Comparison of ENCODE assay signal across 30 mouse cellular contexts in genomic region chr14:58657263-58657662, GRCm38 (mm10).
DNase-seq lines count a peak whose midpoint lies in the region; ATAC-seq and TF ChIP-seq lines count a peak whose summit lies in the region.
"Had no signal": no experiment of that assay in that cellular context is flagged by ENCODE, and none has a peak within 500 bp of the region (broad histone marks: within the 10 kb centered on the region; RNA-seq: fewer than 3 reads in every experiment).

No protein-coding gene starts in this region.

- peaks cover 12% of the 10 kb centered on the region for H3K4me1 ChIP-seq in heart, embryonic 10.5 days
- H3K4me1 ChIP-seq in kidney, postnatal 0 days (replicated peaks; ENCODE audit: insufficient read depth, low read length) = no peaks in the 10 kb centered on the region; the same call in 1 of the 2 replicates
- H3K4me1 ChIP-seq in embryonic facial prominence, embryonic 14.5 days (ENCODE audit: control insufficient read depth, insufficient read depth, low read length) = peaks cover 14% of the 10 kb centered on the region; the same call in 1 of the 2 replicates
- H3K4me1 ChIP-seq: hindbrain, embryonic 15.5 days; lung, embryonic 15.5 days; megakaryocyte, embryonic 14.5 days had no signal

- no peaks in the 10 kb centered on the region for H3K27me3 ChIP-seq in heart, embryonic 10.5 days (ENCODE audit: insufficient read depth, poor library complexity, severe bottlenecking)
- H3K27me3 ChIP-seq in kidney, postnatal 0 days (ENCODE audit: insufficient read depth, low read length) = no peaks in the 10 kb centered on the region
- H3K27me3 ChIP-seq in embryonic facial prominence, embryonic 14.5 days (replicated peaks; ENCODE audit: control insufficient read depth, insufficient read depth, low read length) = no peaks in the 10 kb centered on the region
- H3K27me3 ChIP-seq: heart, embryonic 12.5 days; hindbrain, embryonic 15.5 days; lung, embryonic 15.5 days; megakaryocyte, embryonic 14.5 days; midbrain, embryonic 12.5 days; neural tube, embryonic 13.5 days had no signal

- no peak overlapping the region for H3K4me3 ChIP-seq in heart, embryonic 10.5 days
- no peak overlapping the region for H3K4me3 ChIP-seq in kidney, postnatal 0 days (replicated peaks; ENCODE audit: low read depth, low read length)
- no peak overlapping the region for H3K4me3 ChIP-seq in embryonic facial prominence, embryonic 14.5 days (ENCODE audit: low read depth, low read length)
- H3K4me3 ChIP-seq: forebrain, embryonic 12.5 days; heart, embryonic 12.5 days; hindbrain, embryonic 15.5 days; lung, embryonic 15.5 days; megakaryocyte, embryonic 14.5 days; midbrain, embryonic 12.5 days; neural tube, embryonic 13.5 days had no signal

- H3K36me3 ChIP-seq in heart, embryonic 10.5 days = no peaks in the 10 kb centered on the region
- H3K36me3 ChIP-seq in kidney, postnatal 0 days (ENCODE audit: insufficient read depth, low read length) = no peaks in the 10 kb centered on the region
- H3K36me3 ChIP-seq in embryonic facial prominence, embryonic 14.5 days (ENCODE audit: control insufficient read depth, insufficient read depth, low read length) = no peaks in the 10 kb centered on the region
- H3K36me3 ChIP-seq: forebrain, embryonic 12.5 days; heart, embryonic 12.5 days; hindbrain, embryonic 15.5 days; lung, embryonic 15.5 days; midbrain, embryonic 12.5 days; neural tube, embryonic 13.5 days had no signal

- no peak for ATAC-seq in kidney, postnatal 0 days (replicated peaks; ENCODE audit: low FRiP score, low read depth)
- no peak for ATAC-seq in embryonic facial prominence, embryonic 14.5 days (ENCODE audit: low read depth)
- no peak for ATAC-seq in monocyte, adult 5-6 weeks (replicated peaks; ENCODE audit: insufficient number of reproducible peaks, low FRiP score, low TSS enrichment, poor library complexity, severe bottlenecking)
- ATAC-seq: inflammation-experienced regulatory T-cells, adult 6 months had no signal

- WGBS in heart, embryonic 10.5 days = 56% methylated on average over 2 of the region's 2 CpGs
- WGBS in kidney, postnatal 0 days = 48% methylated on average over 2 of the region's 2 CpGs
- 49% methylated on average over 2 of the region's 2 CpGs for WGBS in embryonic facial prominence, embryonic 14.5 days

- TF ChIP-seq CTCF in kidney, postnatal 0 days (IDR thresholded peaks at IDR 0.05; ENCODE audit: low read depth) = no peak

- H3K4me2 ChIP-seq in kidney, postnatal 0 days (ENCODE audit: low read length) = no peak overlapping the region
- H3K4me2 ChIP-seq in embryonic facial prominence, embryonic 14.5 days (ENCODE audit: low read depth, low read length) = no peak overlapping the region
- H3K4me2 ChIP-seq: forebrain, embryonic 12.5 days; heart, embryonic 12.5 days; hindbrain, embryonic 15.5 days; liver, embryonic 11.5 days; lung, embryonic 15.5 days; midbrain, embryonic 12.5 days; neural tube, embryonic 13.5 days had no signal

- no peaks in the 10 kb centered on the region for H3K9me3 ChIP-seq in heart, embryonic 10.5 days
- H3K9me3 ChIP-seq in kidney, postnatal 0 days (replicated peaks; ENCODE audit: low read length) = no peaks in the 10 kb centered on the region
- H3K9me3 ChIP-seq in embryonic facial prominence, embryonic 14.5 days (ENCODE audit: control insufficient read depth, low read length) = no peaks in the 10 kb centered on the region
- H3K9me3 ChIP-seq: forebrain, embryonic 12.5 days; heart, embryonic 12.5 days; hindbrain, embryonic 15.5 days; lung, embryonic 15.5 days; megakaryocyte, embryonic 14.5 days; midbrain, embryonic 12.5 days; neural tube, embryonic 13.5 days had no signal

- no peak for DNase-seq in heart, embryonic 10.5 days (ENCODE audit: low spot score)
- no peak for DNase-seq in heart, adult 8-10 months (ENCODE audit: low spot score)
- no peak for DNase-seq in kidney, postnatal 0 days (ENCODE audit: low spot score)
- DNase-seq in kidney, postnatal 14 days = no peak
- no peak for DNase-seq in embryonic facial prominence, embryonic 14.5 days (ENCODE audit: low spot score)
- DNase-seq in adrenal gland, postnatal 10 days = no peak
- no peak for DNase-seq in frontal cortex, adult 2 months (ENCODE audit: extremely low spot score in 1 of 2, low spot score in 1 of 2)
- DNase-seq: adrenal gland, postnatal 36 days; cerebellum, adult 18-20 months; cerebellum, postnatal 10 days; gastrocnemius, postnatal 25 days; heart, postnatal 4 days; kidney, adult 11 months; kidney, postnatal 36 days; layer of hippocampus, postnatal 36 days; left cerebral cortex, postnatal 4 days; lung, postnatal 36 days; right cerebral cortex, postnatal 4 days; thymus, adult 2 months; thymus, postnatal 4 days had no signal

- H3K9ac ChIP-seq in kidney, postnatal 0 days (ENCODE audit: low read depth, low read length) = no peak overlapping the region
- H3K9ac ChIP-seq in embryonic facial prominence, embryonic 14.5 days (ENCODE audit: low read depth, low read length) = no peak overlapping the region
- H3K9ac ChIP-seq: forebrain, embryonic 12.5 days; heart, embryonic 12.5 days; hindbrain, embryonic 15.5 days; lung, embryonic 15.5 days; midbrain, embryonic 12.5 days; neural tube, embryonic 13.5 days had no signal

- H3K27ac ChIP-seq in heart, embryonic 10.5 days = 0 out of 2 replicates have a peak overlapping the region, but pooled peaks have one; percentile 4
- 0 out of 2 replicates have a peak overlapping the region, but pooled peaks have one; percentile 54 for H3K27ac ChIP-seq in kidney, postnatal 0 days
- peak overlapping the region; percentile 21; the same call in 1 of the 2 replicates for H3K27ac ChIP-seq in embryonic facial prominence, embryonic 14.5 days (replicated peaks; ENCODE audit: low read depth, low read length)
- H3K27ac ChIP-seq: forebrain, embryonic 12.5 days; hindbrain, embryonic 15.5 days; lung, embryonic 15.5 days; midbrain, embryonic 12.5 days; neural tube, embryonic 13.5 days had no signal

Comparison
In these comparisons a context has a peak if more than half of its experiments do, and no peak if none do; other contexts are left out.
1. H3K27ac ChIP-seq: peak in every context shown above with its lines; median percentile 54 in kidney, postnatal 0 days; 21 in embryonic facial prominence, embryonic 14.5 days; 4 in heart, embryonic 10.5 days.